Mouse (Mus musculus): ENCODE results near the gene Elmod2. TPM values are rescaled to one million over a fixed set of nuclear protein-coding genes. Genes with fewer than 3 reads are reported as not detected.
"Not testable (repeated sequence)": the region's sequence is repeated elsewhere in the genome, so short reads cannot be mapped to it uniquely, and the experiment has no call there.

The Elmod2 gene
- total and polyA plus RNA-seq, 2 experiments from 2014 or later: 5.6 to 9.2 TPM

DNA sequence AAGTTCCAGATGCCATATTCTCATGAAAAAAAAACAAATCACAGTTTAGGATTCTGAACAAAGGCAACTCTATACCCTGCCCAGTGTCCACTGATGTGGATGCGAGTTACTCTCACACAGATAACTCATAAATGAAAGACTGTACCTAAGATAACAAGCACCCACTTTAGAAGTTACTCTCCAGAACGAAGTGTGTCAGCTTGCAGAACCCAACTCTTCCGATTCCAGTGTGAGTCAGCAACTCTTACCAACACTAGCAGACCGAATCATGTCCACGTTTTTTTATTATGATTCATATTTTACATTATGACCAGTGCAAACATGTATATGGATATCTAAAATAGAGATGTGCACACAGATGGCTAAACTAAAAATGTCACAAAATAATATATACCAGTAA is 4.4 kb downstream of the Elmod2 start:
- H3K9me3 ChIP-seq (replicated peaks; ENCODE audit: control insufficient read depth, low read length): no peaks in the 10 kb centered on the region
- H3K4me1 ChIP-seq (ENCODE audit: control insufficient read depth, insufficient read depth): no peaks in the 10 kb centered on the region
- no peak overlapping the region for H3K27ac ChIP-seq (ENCODE audit: low read depth)
- ATAC-seq (ENCODE audit: insufficient read depth, low read depth) (no peak), DNase-seq (ENCODE audit: low spot score) (no peak)
- H3K36me3 ChIP-seq (replicated peaks; ENCODE audit: control insufficient read depth, insufficient read depth, low read length): peaks cover 14% of the 10 kb centered on the region
- 89% methylated on average over 5 of the region's 5 CpGs for WGBS
- H3K4me3 ChIP-seq (ENCODE audit: low read depth, low read length): no peak overlapping the region
- H3K4me2 ChIP-seq (ENCODE audit: low read depth, low read length): no peak overlapping the region
- no peaks in the 10 kb centered on the region for H3K27me3 ChIP-seq (ENCODE audit: control insufficient read depth, insufficient read depth, low read length)
- TF ChIP-seq EP300 (IDR thresholded peaks at IDR 0.05; ENCODE audit: low read depth) (no peak), CTCF (IDR thresholded peaks at IDR 0.05; ENCODE audit: low read depth) (no peak)
- no peak overlapping the region for H3K9ac ChIP-seq (replicated peaks; ENCODE audit: low read depth, low read length)

DNA sequence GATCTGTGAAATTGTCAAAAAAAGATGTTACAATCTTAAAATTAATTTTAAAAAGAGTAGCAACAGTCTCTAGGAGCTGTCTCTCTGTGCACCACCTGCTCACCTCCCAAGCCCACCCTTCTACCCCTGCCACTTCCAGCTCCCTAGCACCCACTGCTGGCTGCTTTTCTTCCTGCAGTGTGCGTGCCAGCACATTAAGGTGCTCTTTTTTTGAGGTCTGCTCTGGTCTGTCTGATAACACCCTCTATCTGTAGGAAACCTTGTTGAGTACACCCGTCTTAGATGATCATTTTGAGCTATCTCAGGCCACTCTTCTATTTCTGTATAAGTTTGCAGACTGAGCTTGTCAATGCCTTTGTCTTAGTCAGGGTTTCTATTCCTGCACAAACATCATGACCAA is 9.2 kb downstream of the Elmod2 start:
- Histone ChIP-seq H3K27me3 (ENCODE audit: control insufficient read depth, insufficient read depth, low read length) (no peaks in the 10 kb centered on the region), H3K4me3 (ENCODE audit: low read depth, low read length) (no peak overlapping the region), H3K36me3 (replicated peaks; ENCODE audit: control insufficient read depth, insufficient read depth, low read length) (peaks cover 41% of the 10 kb centered on the region), H3K9ac (replicated peaks; ENCODE audit: low read depth, low read length) (no peak overlapping the region), H3K4me1 (ENCODE audit: control insufficient read depth, insufficient read depth) (no peaks in the 10 kb centered on the region), H3K9me3 (replicated peaks; ENCODE audit: control insufficient read depth, low read length) (no peaks in the 10 kb centered on the region), H3K27ac (ENCODE audit: low read depth) (no peak overlapping the region), H3K4me2 (ENCODE audit: low read depth, low read length) (no peak overlapping the region)
- DNase-seq (ENCODE audit: low spot score): no peak
- ATAC-seq (ENCODE audit: insufficient read depth, low read depth): no peak
- no peak for TF ChIP-seq EP300 (IDR thresholded peaks at IDR 0.05; ENCODE audit: low read depth)
- no peak for TF ChIP-seq CTCF (IDR thresholded peaks at IDR 0.05; ENCODE audit: low read depth)
- WGBS: 72% methylated on average over 2 of the region's 2 CpGs

DNA sequence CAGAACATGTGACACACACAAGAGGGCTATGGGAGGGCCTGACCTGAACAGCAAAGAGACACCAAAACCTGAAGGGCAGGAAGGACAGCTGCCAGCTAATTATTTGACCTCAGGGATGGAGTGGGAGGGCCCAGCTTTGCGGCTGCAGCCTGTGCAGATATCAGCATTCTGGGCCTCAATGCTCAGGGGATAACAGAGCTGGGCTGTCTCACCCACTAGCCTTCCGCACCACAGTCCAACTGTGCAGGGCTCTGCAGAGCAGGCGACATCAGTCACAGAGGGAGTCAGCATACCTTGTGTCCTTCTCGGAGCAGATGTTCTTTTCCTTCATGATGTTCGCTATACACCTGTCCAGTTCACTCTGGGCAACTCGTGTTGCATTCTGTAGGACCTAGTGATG is 9.9 kb downstream of the Elmod2 start:
- H3K36me3 ChIP-seq (replicated peaks; ENCODE audit: control insufficient read depth, insufficient read depth, low read length): peaks cover 41% of the 10 kb centered on the region
- no peak for TF ChIP-seq CTCF (IDR thresholded peaks at IDR 0.05; ENCODE audit: low read depth)
- no peak for TF ChIP-seq EP300 (IDR thresholded peaks at IDR 0.05; ENCODE audit: low read depth)

DNA sequence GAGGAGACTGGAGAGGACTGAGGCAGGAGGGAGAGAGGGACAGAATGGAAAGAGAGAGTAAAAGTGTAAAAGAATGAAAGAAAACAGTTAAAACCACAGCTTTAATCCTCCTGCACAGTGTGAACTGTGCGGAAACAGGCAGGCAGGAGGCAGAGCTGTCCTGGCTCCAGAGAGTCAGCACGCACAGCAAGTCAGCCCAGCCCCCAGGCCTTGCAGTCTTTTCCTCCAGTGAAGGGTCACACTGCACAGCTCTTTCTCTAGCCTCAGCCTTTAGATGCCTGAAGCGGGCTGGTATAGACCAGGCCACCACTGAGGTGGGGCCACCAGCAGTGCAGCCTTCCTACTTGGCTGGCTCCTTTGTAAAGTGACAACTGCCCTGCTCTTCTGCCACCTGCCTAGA is 11.7 kb downstream of the Elmod2 start:
- Histone ChIP-seq H3K4me3 (ENCODE audit: low read depth, low read length) (no peak overlapping the region), H3K4me1 (ENCODE audit: control insufficient read depth, insufficient read depth) (no peaks in the 10 kb centered on the region), H3K27ac (ENCODE audit: low read depth) (no peak overlapping the region), H3K27me3 (ENCODE audit: control insufficient read depth, insufficient read depth, low read length) (no peaks in the 10 kb centered on the region), H3K4me2 (ENCODE audit: low read depth, low read length) (no peak overlapping the region), H3K9ac (replicated peaks; ENCODE audit: low read depth, low read length) (no peak overlapping the region), H3K36me3 (replicated peaks; ENCODE audit: control insufficient read depth, insufficient read depth, low read length) (peaks cover 51% of the 10 kb centered on the region), H3K9me3 (replicated peaks; ENCODE audit: control insufficient read depth, low read length) (no peaks in the 10 kb centered on the region)
- TF ChIP-seq CTCF (IDR thresholded peaks at IDR 0.05; ENCODE audit: low read depth) (no peak), EP300 (IDR thresholded peaks at IDR 0.05; ENCODE audit: low read depth) (no peak)
- 63% methylated on average over 3 of the region's 3 CpGs for WGBS
- ATAC-seq (ENCODE audit: insufficient read depth, low read depth) (no peak), DNase-seq (ENCODE audit: low spot score) (no peak)

More for the DNA sequence above, 9.9 kb downstream of the Elmod2 start:
- H3K27ac ChIP-seq (ENCODE audit: low read depth): no peak overlapping the region
- 74% methylated on average over 6 of the region's 6 CpGs for WGBS
- no peak overlapping the region for H3K9ac ChIP-seq (replicated peaks; ENCODE audit: low read depth, low read length)
- no peaks in the 10 kb centered on the region for H3K27me3 ChIP-seq (ENCODE audit: control insufficient read depth, insufficient read depth, low read length)
- H3K4me2 ChIP-seq (ENCODE audit: low read depth, low read length): no peak overlapping the region
- H3K9me3 ChIP-seq (replicated peaks; ENCODE audit: control insufficient read depth, low read length): no peaks in the 10 kb centered on the region
- H3K4me3 ChIP-seq (ENCODE audit: low read depth, low read length): no peak overlapping the region
- H3K4me1 ChIP-seq (ENCODE audit: control insufficient read depth, insufficient read depth): no peaks in the 10 kb centered on the region
- DNase-seq (ENCODE audit: low spot score) (no peak), ATAC-seq (ENCODE audit: insufficient read depth, low read depth) (no peak)

DNA sequence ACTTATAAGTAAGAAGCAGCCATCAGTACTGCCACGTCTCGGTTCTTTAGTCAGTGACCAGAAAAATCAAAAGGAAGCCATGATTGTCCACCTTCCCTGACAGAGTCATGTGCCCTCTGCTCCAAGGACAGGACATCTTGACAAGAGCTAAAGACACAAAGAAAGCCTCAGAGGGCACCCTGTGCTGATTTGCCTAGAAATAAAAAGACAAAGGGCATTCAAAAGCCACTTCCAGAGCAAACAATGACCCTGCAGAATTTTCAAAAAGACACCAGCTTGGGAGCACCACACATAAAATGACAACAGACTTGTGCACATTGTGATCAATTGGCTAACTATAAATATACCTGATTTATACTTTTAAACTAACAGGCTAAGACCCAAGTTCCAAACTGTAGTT is 16.6 kb downstream of the Elmod2 start:
- Histone ChIP-seq H3K4me2 (ENCODE audit: low read depth, low read length) (no peak overlapping the region), H3K4me3 (ENCODE audit: low read depth, low read length) (no peak overlapping the region), H3K27me3 (ENCODE audit: control insufficient read depth, insufficient read depth, low read length) (no peaks in the 10 kb centered on the region), H3K9me3 (replicated peaks; ENCODE audit: control insufficient read depth, low read length) (no peaks in the 10 kb centered on the region), H3K4me1 (ENCODE audit: control insufficient read depth, insufficient read depth) (no peaks in the 10 kb centered on the region), H3K36me3 (replicated peaks; ENCODE audit: control insufficient read depth, insufficient read depth, low read length) (peaks cover 38% of the 10 kb centered on the region), H3K9ac (replicated peaks; ENCODE audit: low read depth, low read length) (no peak overlapping the region), H3K27ac (ENCODE audit: low read depth) (no peak overlapping the region)
- TF ChIP-seq EP300 (IDR thresholded peaks at IDR 0.05; ENCODE audit: low read depth) (no peak), CTCF (IDR thresholded peaks at IDR 0.05; ENCODE audit: low read depth) (no peak)
- ATAC-seq (ENCODE audit: insufficient read depth, low read depth) (no peak), DNase-seq (ENCODE audit: low spot score) (no peak)
- 73% methylated on average over 2 of the region's 2 CpGs for WGBS

DNA sequence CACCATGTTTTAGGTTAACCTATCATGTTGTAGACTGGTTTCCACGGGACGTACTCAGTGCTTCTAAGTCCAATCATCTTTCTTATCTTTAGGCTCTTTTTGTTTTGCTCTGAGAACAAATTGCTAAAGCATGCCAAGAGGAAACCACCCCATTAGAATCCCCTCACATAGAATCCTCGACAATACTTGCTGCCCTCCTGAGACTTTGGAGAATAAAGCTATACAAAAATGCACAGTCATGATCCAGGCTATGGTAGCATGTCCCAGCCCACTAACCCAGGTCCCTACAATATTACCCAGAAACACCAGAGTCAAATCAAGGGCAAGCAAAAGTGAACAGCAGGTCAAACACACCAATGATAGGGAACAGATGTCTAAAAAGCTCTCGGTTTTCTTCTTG is 17.2 kb downstream of the Elmod2 start:
- not testable (repeated sequence) for H3K4me2 ChIP-seq (ENCODE audit: low read depth, low read length); ATAC-seq (ENCODE audit: insufficient read depth, low read depth); H3K4me1 ChIP-seq (ENCODE audit: control insufficient read depth, insufficient read depth); H3K9ac ChIP-seq (replicated peaks; ENCODE audit: low read depth, low read length); H3K9me3 ChIP-seq (replicated peaks; ENCODE audit: control insufficient read depth, low read length); H3K4me3 ChIP-seq (ENCODE audit: low read depth, low read length); H3K27ac ChIP-seq (ENCODE audit: low read depth); H3K27me3 ChIP-seq (ENCODE audit: control insufficient read depth, insufficient read depth, low read length); DNase-seq (ENCODE audit: low spot score)
- 76% methylated on average over 4 of the region's 4 CpGs for WGBS
- peaks cover 35% of the 10 kb centered on the region for H3K36me3 ChIP-seq (replicated peaks; ENCODE audit: control insufficient read depth, insufficient read depth, low read length)

Measured in heart, postnatal 0 days (tissue).